Mouse (Mus musculus) spleen, adult 12 weeks (tissue): ENCODE results near the gene Vpreb2.
"Not testable (repeated sequence)": the region's sequence is repeated elsewhere in the genome, so short reads cannot be mapped to it uniquely, and the experiment has no call there.

Source experiments
- DNase-seq: peaks from one replicate; pipeline ENCODE4 v3.0.0; 2022; ENCODE audit warnings: low spot score

Vpreb2 gene

GRCm38 (mm10) chr16:17980128-17980527 lies at the start of gene Vpreb2:
Gene Vpreb2 (plus strand): TSS chr16:17980428.
- no peak for DNase-seq

- DNase-seq: no peak
Observed at GRCm38 (mm10) chr16:17931906-17932460, 48.2 kb upstream of the Vpreb2 start.

- no peak for DNase-seq
Observed at GRCm38 (mm10) chr16:17933594-17934444, 46.4 kb upstream of the Vpreb2 start.

- DNase-seq: no peak
Observed at GRCm38 (mm10) chr16:17934445-17934910, 45.8 kb upstream of the Vpreb2 start.

GRCm38 (mm10) chr16:17936776-17937175 lies 43.5 kb upstream of the Vpreb2 start:
- DNase-seq: no peak

- DNase-seq: no peak
Observed at GRCm38 (mm10) chr16:17938187-17938586, 42.0 kb upstream of the Vpreb2 start.

GRCm38 (mm10) chr16:17938821-17939220 lies 41.4 kb upstream of the Vpreb2 start:
- peak; percentile 70 for DNase-seq

GRCm38 (mm10) chr16:17939255-17939751 lies 40.9 kb upstream of the Vpreb2 start:
- peak; percentile 25 for DNase-seq

- DNase-seq: no peak
Observed at GRCm38 (mm10) chr16:17943466-17943865, 36.8 kb upstream of the Vpreb2 start.

GRCm38 (mm10) chr16:17945081-17945831 lies 35.0 kb upstream of the Vpreb2 start:
- no peak for DNase-seq

- no peak for DNase-seq
Observed at GRCm38 (mm10) chr16:17949421-17949877, 30.8 kb upstream of the Vpreb2 start.

GRCm38 (mm10) chr16:17950068-17950467 lies 30.2 kb upstream of the Vpreb2 start:
- no peak for DNase-seq

- no peak for DNase-seq
Observed at GRCm38 (mm10) chr16:17951618-17952017, 28.6 kb upstream of the Vpreb2 start.

GRCm38 (mm10) chr16:17956052-17956638 lies 24.1 kb upstream of the Vpreb2 start:
- not testable (repeated sequence) for DNase-seq

GRCm38 (mm10) chr16:17962091-17962490 lies 18.1 kb upstream of the Vpreb2 start:
- DNase-seq: no peak

- no peak for DNase-seq
Observed at GRCm38 (mm10) chr16:17971853-17972252, 8.4 kb upstream of the Vpreb2 start.

- DNase-seq: not testable (repeated sequence)
Observed at GRCm38 (mm10) chr16:17977840-17978239, 2.4 kb upstream of the Vpreb2 start.

- DNase-seq: no peak
Observed at GRCm38 (mm10) chr16:17983201-17983600, 3.0 kb downstream of the Vpreb2 start.

- DNase-seq: no peak
Observed at GRCm38 (mm10) chr16:17984231-17984630, 4.0 kb downstream of the Vpreb2 start.

- DNase-seq: no peak
Observed at GRCm38 (mm10) chr16:17985078-17985477, 4.8 kb downstream of the Vpreb2 start.

GRCm38 (mm10) chr16:17986456-17987132 lies 6.4 kb downstream of the Vpreb2 start:
- peak; percentile 22 for DNase-seq
